Mouse (Mus musculus) frontal cortex, postnatal 10 days (tissue): ENCODE measurements around the gene P2ry6.

Source experiments
- DNase-seq, 2 experiments: peaks; one replicate each; pipeline ENCODE4 v3.0.0; 2022; ENCODE audit warnings: low spot score in 2 of 2, mixed read lengths in 1 of 2

Gene P2ry6

DNA sequence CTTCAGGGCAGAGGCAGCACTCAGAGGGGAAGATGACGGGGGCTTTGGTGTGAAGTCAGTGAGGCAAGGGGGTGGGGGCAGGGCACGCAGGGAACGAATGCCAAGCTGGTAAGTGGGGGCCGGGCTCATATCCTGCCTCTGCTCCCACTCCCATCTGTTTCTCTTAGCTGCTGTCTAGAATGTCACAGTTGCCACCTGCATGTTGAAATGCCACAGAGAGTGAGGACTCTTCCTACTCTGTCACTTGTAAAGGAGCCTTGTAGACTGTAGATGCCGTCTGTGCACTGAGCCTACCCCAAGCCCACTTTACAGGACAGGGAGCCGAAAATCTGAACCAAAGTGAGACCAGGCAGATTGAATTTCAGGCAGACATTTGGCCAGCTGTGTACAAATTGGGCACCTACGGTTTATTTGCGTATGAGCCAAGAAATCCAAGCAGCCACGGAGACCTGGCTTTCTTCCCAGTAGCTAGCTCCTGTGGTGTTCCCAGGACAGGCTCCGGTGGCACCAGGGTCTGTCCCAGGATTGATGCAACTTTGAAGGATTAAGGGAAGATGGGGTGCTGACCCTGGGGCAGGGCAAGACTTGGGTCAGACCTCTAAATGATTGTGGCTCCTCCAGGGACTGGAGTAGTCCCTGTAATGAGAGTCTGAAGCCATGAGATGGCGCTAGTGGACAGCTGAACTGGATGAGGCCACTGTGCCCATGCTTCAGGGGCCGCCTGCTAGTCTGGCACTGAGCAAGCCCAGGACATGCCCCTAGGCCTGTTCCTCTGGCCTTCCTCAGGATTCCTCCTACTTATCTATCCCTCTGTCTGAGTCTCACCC is 31.4 kb downstream of the P2ry6 start:
- DNase-seq: peak; percentile 61 to 63

DNA sequence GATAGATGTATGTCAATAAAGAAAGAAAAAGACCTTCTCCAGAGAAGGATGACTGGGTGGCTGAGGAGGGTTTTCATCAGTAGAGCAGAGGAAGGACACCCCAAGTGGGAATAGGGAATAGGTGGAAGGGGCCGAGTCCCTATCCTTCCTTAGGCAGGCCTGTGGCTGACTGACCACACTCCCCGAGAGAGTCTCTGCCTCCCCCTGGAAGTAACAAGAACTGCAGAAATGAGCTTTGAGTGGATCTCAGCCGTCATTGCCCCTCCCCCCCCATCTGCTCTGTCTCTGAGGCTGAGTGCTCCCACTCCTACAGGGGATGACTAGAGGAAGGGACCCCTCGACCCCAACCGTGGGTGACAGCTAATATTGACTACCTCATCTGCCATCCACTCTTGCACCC is 33.3 kb downstream of the P2ry6 start:
- no peak for DNase-seq

DNA sequence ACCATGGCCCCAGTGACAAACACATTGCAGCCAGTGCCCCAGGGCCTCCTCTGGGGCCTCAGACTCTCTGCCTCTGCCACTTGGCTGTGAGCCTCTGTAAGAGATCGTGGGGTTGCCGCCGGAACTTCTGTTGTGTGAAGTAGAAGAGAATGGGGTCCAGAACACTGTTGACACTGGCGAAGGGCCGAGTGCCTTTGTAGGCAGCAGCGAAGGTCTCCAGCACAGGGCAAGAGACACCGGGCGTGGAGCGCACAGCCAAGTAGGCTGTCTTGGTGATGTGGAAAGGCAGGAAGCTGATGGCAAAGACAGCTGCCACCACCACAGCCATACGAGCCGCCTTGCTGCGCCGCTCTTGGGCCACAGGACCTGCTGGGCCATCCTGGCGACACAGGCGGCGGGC is 36.3 kb downstream of the P2ry6 start:
- DNase-seq: no peak

DNA sequence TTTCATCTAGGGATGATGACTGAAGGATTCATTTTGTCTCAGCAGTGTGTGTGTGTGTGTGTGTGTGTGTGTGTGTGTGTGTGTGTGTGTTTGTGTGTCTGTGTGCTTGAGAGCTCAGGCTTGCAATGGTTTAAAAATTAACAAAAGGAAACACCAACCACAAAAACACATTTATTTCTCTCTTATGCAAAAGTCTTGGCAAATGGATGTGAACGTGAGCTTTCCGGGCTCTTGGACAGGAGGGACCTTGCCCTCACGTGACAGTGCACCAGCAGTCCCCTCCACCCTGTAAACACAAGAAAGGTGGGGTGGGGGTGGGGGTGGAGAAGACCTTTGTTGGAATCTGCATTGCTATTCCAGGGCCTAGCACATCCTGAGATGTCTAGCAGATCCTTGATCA is 37.0 kb downstream of the P2ry6 start:
- DNase-seq: no peak

DNA sequence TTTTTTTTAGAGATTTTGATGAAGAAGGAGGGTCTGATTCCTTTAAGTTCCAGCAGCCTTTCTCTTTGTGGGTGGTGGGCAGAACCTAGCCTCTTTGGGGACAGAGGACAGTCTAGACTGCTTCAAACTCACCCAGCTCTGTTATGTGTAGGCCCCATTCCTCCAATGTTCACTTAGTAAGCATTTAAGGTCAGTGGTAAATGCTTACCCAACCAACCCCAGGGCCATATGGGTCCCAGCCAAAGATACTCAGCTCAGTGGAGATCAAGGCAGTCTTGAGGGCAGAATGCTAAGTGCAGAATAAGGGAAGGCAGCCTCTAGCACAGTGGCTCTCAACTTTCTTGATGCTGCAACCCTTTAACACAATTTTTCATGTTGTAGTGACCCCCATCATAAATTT is 40.9 kb downstream of the P2ry6 start:
- DNase-seq: no peak

DNA sequence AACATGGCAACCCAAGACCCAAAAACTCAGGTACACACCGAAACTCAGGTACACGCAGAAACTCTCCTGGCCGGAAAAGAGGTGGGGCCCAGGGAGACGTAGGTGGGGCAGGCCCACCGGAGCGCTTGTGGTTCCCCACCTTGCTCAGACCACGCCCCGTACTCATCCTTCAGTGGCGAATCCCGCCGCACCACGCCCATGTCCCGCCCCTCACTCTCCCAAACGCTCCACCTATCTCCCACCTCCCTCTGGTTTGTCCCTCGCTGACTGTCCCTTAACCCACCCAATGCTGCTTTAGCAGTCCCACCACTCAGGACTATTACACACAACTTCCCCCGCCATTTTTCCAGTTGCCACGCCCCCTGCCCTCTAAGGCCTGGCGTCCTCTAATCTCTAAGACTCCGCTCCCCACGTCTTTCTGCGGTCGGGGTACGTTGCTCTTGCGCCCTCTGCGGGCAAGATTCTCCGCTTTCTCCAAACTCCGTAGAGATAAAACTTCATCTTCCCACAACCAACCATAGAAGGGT is 41.9 kb downstream of the P2ry6 start:
- DNase-seq: peak; percentile 61 to 80

- no peak for DNase-seq
These were observed 42.4 kb downstream of the P2ry6 start, which contains the start of gene Arhgef17 for GRCm38 (mm10) chr7:100931926-100932480. Gene Arhgef17, minus strand, starts transcription at chr7:100932107.

- no peak for DNase-seq
These were observed 43.0 kb downstream of the P2ry6 start for GRCm38 (mm10) chr7:100931316-100931925.

GRCm38 (mm10) chr7:100930619-100931315 is 43.7 kb downstream of the P2ry6 start:
- no peak for DNase-seq

GRCm38 (mm10) chr7:100929639-100930303 is 44.7 kb downstream of the P2ry6 start:
- no peak for DNase-seq

DNA sequence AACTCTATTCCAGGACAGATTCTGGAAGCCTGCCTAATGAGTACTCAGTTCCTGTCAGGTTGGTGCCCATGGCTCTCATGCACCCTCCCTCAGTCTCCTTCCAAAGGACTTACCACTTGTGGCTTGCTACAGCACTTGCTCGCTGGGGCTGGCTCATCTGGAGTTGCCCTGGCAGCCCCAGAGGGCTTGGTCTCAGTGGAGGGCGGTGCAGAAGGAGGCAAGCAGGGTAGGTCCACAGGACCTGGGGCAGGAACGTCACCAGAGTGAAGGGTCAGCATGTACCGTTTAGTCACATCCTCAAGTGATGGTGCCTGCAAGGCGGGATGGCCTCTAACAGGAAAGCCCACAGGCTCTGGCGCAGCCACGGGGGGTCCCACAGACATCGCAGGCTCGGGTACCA is 46.0 kb downstream of the P2ry6 start:
- DNase-seq: no peak

DNA sequence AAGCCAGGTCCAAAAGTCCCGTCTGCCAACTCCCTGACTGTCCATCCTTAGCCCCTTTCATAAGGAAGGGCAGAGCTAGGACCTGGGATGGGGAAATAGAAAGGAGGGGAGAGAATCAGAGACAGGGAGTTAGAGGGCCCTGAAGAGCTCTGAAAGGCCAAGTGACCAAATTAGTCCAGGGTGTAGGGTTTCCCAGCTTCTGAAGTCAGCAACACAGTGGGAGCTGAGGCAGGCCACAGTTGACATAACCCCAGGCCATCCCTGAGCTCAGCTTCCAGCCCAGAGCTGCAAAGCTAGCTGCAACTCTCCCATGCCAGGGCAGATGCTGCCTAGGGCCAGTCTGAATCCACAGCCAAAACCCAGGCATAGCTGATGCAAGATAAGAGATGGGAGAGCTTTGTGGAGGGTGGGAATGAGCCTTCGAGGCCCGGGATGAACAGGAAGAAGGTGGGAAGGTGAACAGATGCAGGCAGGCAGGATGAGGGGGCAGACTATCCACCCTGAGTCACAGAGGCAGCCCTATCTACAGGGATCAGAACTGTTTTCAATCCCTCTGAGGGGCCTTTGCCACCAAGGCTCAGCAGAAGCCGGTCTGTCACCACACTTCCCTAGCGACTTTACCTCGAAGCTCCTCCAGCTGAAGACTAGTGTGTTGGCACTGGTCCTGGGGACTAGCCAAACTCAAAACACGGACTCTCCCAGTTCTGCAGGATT is 47.0 kb downstream of the P2ry6 start:
- no peak for DNase-seq

DNA sequence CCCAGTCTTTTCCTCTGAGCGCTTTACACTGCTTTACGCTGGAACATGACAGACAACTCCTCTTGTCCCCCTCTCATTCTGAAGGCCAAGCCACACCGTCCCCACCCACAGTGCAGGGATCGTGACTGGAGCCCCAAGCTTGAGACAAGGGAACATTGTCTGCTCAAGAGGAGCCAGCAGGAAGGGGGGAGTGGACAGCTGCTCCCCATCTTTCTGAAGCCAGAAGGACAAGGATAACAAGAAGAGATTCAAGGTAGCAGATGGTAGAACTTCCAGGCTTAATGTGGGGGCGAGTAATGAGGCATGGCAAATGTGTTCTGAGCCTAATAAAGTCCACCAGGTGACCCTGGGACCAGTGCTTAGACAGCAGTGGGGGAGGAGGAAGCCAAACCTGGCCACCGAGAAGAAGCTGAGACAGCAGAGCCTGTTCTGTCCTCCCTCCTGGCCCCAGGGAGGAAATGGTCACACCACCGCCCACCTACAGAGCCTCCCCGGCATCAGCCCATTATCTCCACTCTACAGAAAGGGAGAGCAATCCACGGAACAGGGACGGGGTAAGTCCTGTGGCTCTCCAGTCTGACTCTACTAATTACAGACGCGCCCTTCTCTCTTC is 48.0 kb downstream of the P2ry6 start:
- no peak for DNase-seq

GRCm38 (mm10) chr7:100924674-100925445 is 49.6 kb downstream of the P2ry6 start:
- no peak for DNase-seq

- no peak for DNase-seq
These were observed 50.2 kb downstream of the P2ry6 start for GRCm38 (mm10) chr7:100924200-100924599.

DNA sequence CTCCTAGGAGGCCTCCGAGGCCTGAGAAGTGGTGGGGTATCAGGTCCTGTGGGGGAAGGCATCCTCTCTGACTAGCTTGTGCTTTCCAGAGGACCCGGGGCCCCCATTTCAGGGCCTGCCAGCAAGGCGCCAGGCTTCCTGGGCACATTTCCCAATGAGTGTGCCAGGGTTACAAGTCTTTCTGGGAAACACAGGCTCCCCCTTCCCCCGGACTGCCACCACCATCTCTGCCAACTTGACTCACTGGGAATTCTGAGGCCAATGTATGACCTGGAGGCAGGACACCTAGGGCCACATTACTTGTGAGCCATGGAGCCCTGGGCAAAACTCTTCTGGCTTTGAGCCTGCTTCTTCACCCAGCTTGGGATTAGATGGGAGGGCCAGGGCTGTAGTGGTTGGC is 51.5 kb downstream of the P2ry6 start:
- no peak for DNase-seq

GRCm38 (mm10) chr7:100921289-100921688 is 53.2 kb downstream of the P2ry6 start:
- no peak for DNase-seq

- DNase-seq: no peak
These were observed 54.7 kb downstream of the P2ry6 start for GRCm38 (mm10) chr7:100919809-100920107.

DNA sequence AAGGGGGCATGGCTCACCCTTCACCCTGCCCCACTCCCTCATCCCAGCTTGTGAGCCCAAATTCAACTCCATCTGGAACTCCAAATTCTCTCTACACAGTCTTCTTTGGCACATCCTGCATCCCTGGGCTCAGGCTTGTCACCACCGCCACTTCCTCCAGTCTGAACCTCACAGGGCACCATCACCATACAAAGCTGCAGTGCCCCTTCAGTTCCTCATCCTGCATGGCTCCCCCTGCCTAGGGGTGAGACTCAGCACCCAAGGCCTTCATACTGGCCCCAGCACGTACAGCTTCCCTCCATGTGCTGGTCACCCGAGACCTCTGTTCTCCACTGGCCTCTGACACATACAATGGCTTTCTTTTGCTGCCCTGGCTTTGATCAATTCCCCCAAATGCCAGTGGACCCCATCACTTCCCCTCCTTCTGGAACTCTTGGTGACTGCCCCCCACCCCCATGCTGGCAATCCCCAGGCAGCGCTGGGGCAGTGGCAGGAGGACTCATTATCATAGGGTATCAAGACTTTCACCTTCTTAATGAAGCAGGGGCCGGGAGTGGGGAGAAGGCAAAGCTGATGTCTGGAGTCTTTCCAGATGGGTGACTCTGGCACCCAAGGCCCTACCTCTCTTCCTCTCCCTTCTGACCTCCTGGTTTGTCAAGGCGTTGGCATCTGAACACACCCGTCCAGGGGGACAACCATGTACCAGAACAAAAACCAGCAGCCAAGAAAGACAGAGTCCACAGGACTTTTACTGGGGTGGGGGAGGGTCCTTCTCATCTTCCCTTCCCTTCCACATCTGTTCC is 55.2 kb downstream of the P2ry6 start:
- no peak for DNase-seq
